Mouse (Mus musculus): ENCODE data around the gene Chic2.

The Chic2 gene

GRCm38 (mm10) chr5:75067125-75067756, 22.7 kb upstream of the Chic2 start:
- peak; percentile 71 for DNase-seq (ENCODE audit: low read depth, low spot score)

GRCm38 (mm10) chr5:75066715-75067114, 22.1 kb upstream of the Chic2 start:
- no peak for DNase-seq (ENCODE audit: low read depth, low spot score)

DNA sequence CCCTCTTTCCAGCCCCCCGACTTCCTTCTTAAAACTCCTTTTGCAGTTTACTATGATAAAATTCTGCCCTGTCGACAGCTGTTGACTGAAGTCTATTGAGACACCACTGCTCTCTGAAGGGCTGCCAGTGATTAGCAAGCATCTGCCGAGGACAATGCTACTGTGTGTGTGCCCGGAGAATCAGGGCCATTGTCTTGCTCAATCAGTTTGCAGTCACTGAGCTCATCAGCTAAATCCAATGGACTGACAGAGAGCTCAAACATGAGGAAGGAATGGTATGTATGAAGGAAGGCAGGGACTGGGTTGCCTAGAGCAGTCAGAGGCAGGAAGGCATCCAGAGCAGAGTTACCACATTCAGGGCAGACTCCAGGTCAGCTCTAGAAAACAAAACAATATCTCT, 18.6 kb upstream of the Chic2 start:
- no peak for DNase-seq (ENCODE audit: low read depth, low spot score)

DNA sequence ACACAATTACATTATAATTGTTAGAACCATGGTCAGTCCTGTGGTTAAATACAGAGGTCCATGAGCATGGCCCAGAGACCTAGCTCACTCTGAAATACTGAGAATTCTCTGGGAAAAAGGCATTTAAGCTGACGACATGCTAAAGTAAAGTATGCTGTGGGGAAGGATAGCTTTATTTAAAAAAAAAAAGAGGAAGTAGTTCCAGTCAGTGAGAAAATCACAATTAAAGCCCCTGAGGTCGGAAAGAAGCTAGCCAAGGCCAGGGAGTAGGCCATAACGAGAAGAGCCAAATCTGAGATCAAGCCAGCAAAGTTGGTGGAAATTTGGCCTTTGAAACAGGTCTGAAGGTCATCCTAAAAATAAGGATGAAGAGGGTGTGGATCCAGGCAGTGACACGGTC, 6.5 kb upstream of the Chic2 start:
- DNase-seq (ENCODE audit: low read depth, low spot score): no peak

- DNase-seq (ENCODE audit: low read depth, low spot score): no peak
Observed at GRCm38 (mm10) chr5:75046681-75047321, 2.2 kb upstream of the Chic2 start.

DNA sequence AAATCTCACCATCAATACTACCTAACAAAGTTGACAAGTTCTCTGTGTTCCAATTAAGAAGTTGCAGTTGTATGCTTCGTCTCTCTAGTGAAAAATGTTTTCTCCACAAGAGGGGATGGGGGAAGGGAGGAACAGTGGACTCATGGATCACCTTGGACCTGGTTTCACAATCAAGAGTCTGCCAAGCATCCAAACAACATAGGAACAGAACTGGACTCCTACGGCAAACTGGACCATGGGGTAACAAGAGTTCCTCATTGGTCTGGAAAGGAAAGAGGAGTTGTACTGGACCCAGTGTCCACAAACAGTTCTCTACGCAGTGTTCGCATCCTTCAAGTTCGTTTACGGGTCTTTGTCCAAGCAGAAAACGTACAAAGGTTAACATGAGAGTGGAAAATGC, 797 bp upstream of the Chic2 start:
- no peak for DNase-seq (ENCODE audit: low read depth, low spot score)

GRCm38 (mm10) chr5:75043621-75044301, 813 bp downstream of the Chic2 start:
- peak; percentile 50 for DNase-seq (ENCODE audit: low read depth, low spot score)

- DNase-seq (ENCODE audit: low read depth, low spot score): no peak
Observed at GRCm38 (mm10) chr5:75043011-75043445, 1.5 kb downstream of the Chic2 start.

- no peak for DNase-seq (ENCODE audit: low read depth, low spot score)
Observed at GRCm38 (mm10) chr5:75039307-75039706, 5.3 kb downstream of the Chic2 start.

- DNase-seq (ENCODE audit: low read depth, low spot score): no peak
Observed at GRCm38 (mm10) chr5:75035475-75035874, 9.1 kb downstream of the Chic2 start.

- DNase-seq (ENCODE audit: low read depth, low spot score): no peak
Observed at GRCm38 (mm10) chr5:75014768-75015167, 29.8 kb downstream of the Chic2 start.

- DNase-seq (ENCODE audit: low read depth, low spot score): peak; percentile 54
Observed at GRCm38 (mm10) chr5:75012771-75013421, 31.7 kb downstream of the Chic2 start.

- DNase-seq (ENCODE audit: low read depth, low spot score): no peak
Observed at GRCm38 (mm10) chr5:75011985-75012738, 32.4 kb downstream of the Chic2 start.

DNA sequence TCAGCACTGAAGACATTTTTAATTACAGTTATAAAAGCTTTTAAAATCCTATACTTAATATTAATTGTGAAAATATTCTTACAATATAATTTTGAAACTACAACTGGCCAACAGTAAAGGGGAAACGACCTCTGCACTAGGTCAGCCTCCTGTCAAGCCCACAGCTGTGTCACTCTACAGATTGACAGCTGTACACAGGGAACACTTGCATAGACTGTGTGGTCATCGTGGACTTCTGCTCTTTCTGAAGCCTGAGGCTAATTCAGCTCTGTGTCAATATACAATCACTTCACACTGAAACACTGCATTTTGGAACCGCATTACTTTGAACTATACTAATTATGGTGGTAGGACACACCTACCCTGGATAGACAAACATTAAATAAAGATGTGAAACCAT, 39.8 kb downstream of the Chic2 start:
- no peak for DNase-seq (ENCODE audit: low read depth, low spot score)

DNA sequence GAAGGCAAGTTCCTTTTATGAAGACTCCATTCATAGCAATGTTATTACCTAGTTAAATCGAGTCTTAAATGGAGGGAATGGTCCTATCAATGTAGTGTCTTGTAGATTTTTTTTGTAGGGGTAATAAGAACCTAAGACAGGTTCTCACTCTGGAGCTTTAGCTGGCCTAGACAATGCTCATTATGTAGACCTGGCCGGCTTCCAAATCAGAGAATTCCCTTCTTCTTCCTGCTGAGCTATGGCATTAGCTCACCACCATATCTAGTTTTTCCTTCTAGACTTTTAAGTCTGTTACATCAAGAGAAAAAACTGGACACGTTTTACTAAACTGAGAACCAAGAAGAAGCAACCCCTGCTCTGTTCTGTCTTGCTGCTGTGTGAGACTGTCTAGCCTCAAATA, 42.5 kb downstream of the Chic2 start:
- DNase-seq (ENCODE audit: low read depth, low spot score): no peak

- DNase-seq (ENCODE audit: low read depth, low spot score): peak; percentile 74
Observed at GRCm38 (mm10) chr5:74998716-74999512, 45.7 kb downstream of the Chic2 start.

DNA sequence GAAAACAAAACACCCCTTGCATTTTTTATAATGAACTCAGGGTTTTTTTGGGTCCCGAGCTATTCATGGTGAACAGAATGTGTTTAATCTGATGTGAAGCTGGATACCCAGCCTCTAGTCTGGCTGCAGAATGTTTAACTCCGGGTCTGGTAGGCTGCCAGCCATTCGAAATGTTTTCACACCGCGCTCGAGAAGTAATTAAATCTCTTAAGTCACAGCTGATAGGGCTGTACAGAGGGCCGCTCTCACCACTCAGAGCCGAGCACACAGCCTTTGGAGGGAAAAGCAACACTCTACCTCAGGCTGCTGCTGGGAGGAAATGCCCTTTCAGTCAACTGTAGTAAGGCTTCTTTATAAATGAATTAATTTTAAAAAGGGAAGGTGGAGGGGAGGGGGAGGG, 49.6 kb downstream of the Chic2 start:
- DNase-seq (ENCODE audit: low read depth, low spot score): no peak

DNA sequence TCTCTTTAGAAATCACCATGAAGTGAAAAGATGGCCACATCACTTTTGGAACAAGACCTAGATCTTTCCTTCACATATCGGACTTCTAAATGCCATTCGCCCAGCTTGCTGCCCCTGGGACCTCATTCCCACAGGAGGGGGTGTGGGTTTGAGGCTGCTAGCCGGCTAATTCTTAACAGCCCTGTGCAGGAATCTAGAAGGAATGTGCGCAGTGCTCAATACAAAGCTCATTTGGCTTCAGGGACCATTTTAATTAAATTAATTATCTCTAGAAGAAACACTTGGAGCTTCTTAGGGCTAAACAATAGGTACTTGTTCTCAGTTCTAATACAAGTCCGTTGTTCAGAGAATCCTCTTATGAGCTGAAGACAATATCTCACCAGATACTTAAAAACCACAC, 60.5 kb downstream of the Chic2 start:
- no peak for DNase-seq (ENCODE audit: low read depth, low spot score)

GRCm38 (mm10) chr5:74980574-74980973, 64.0 kb downstream of the Chic2 start:
- no peak for DNase-seq (ENCODE audit: low read depth, low spot score)

- DNase-seq (ENCODE audit: low read depth, low spot score): no peak
Observed at GRCm38 (mm10) chr5:74980154-74980553, 64.4 kb downstream of the Chic2 start.

DNA sequence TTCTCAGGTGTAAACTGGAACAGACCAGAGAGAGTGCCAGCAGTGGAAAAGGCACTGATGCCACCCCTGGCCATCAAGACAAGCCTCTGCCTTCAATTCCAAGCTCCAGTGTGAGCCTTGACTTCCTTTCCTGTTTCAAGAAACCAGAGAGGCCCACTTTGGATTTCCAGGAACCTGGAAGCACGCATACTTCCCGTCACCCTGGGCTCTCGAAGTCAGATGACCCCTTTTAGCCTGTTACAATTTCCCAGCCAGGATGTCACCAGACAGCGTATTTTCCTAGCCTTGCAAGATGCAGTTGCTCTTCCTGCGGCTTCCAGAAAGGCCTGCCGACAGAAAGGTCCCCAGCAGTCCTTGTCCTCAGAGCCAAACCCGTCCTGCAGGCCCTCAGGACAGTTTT, 65.0 kb downstream of the Chic2 start:
- DNase-seq (ENCODE audit: low read depth, low spot score): no peak

All from mesoderm, embryonic 11.5 days (tissue).